ENCODE assay signal across 7 mouse cellular contexts in the genomic region with DNA sequence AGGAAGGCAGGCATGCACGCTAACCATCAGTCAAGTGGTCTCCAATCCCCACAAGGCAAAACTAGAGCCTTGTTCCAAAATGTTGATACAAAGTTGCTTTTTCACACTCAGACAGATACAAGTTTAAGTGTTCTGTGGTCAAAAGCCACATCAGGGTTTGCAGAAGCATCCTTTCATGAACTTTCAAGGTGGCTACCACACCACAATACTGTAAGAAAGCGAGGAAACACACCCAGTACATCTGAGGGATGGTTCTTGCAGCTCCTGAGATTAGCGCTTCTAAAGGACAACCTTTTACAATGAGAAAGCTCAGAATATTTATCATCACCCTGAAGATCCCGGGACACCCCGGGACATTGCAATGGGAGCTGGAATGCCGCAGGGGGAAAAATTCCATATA. TPM values are rescaled to one million over a fixed set of nuclear protein-coding genes. Genes with fewer than 3 reads are reported as not detected.
A peak's percentile ranks its signal among the peaks of the same experiment; 100 is the strongest.
DNase-seq lines count a peak whose midpoint lies in the region; ATAC-seq and TF ChIP-seq lines count a peak whose summit lies in the region.

No protein-coding gene starts in this region.

- H3K36me3 ChIP-seq in testis, adult 2 months (ENCODE audit: control insufficient read depth, insufficient read depth, low read length) = no peaks in the 10 kb centered on the region; the same call in 1 of the 2 replicates
- H3K36me3 ChIP-seq in forebrain, embryonic 11.5 days (ENCODE audit: control insufficient read depth, insufficient read depth, low read length) = no peaks in the 10 kb centered on the region
- no peaks in the 10 kb centered on the region for H3K36me3 ChIP-seq in liver, embryonic 13.5 days

- TF ChIP-seq CTCF in testis, adult 2 months (IDR thresholded peaks at IDR 0.05; ENCODE audit: control insufficient read depth, insufficient read depth, insufficient replicate concordance, low read depth, low read length) = no peak

- peak overlapping the region; percentile 97; the same call in 1 of the 2 replicates for H3K27ac ChIP-seq in testis, adult 2 months (ENCODE audit: control insufficient read depth, insufficient read depth, low read depth, low read length)
- H3K27ac ChIP-seq in forebrain, embryonic 11.5 days (ENCODE audit: low read depth, low read length) = no peak overlapping the region
- no peak overlapping the region for H3K27ac ChIP-seq in liver, embryonic 13.5 days

- ATAC-seq in forebrain, embryonic 11.5 days (replicated peaks; ENCODE audit: low FRiP score) = no peak
- no peak for ATAC-seq in liver, embryonic 13.5 days (ENCODE audit: low read depth)

- H3K4me2 ChIP-seq in forebrain, embryonic 11.5 days (ENCODE audit: low read depth, low read length, severe bottlenecking) = peak overlapping the region; percentile 77
- H3K4me2 ChIP-seq in liver, embryonic 13.5 days = peak overlapping the region; percentile 87

- no peak for DNase-seq in testis, postnatal 10 days (ENCODE audit: low spot score)
- no peak for DNase-seq in forebrain, embryonic 11.5 days (ENCODE audit: low spot score)
- DNase-seq in liver, embryonic 13.5 days = no peak
- no peak for DNase-seq in right cerebral cortex, adult 2 months (ENCODE audit: low spot score in 2 of 2)
- DNase-seq in right cerebral cortex, postnatal 25 days = no peak
- DNase-seq in ovary, postnatal 10 days (ENCODE audit: low spot score) = no peak

- H3K9me3 ChIP-seq in forebrain, embryonic 11.5 days (ENCODE audit: control insufficient read depth, low read length) = no peaks in the 10 kb centered on the region
- no peaks in the 10 kb centered on the region for H3K9me3 ChIP-seq in liver, embryonic 13.5 days (replicated peaks)

- H3K9ac ChIP-seq in forebrain, embryonic 11.5 days (ENCODE audit: low read length) = peak overlapping the region; percentile 99
- peak overlapping the region; percentile 93 for H3K9ac ChIP-seq in liver, embryonic 13.5 days

- H3K4me3 ChIP-seq in testis, adult 2 months (ENCODE audit: control insufficient read depth, low read depth, low read length) = peak overlapping the region; percentile 98
- H3K4me3 ChIP-seq in forebrain, embryonic 11.5 days (ENCODE audit: low read depth, low read length) = peak overlapping the region; percentile 96
- H3K4me3 ChIP-seq in liver, embryonic 13.5 days (replicated peaks) = peak overlapping the region; percentile 90

- 65% methylated on average over 6 of the region's 6 CpGs for WGBS in forebrain, embryonic 11.5 days
- WGBS in liver, embryonic 13.5 days (ENCODE audit: insufficient replicate concordance) = 59% methylated on average over 6 of the region's 6 CpGs

- H3K27me3 ChIP-seq in testis, adult 2 months (ENCODE audit: control insufficient read depth, insufficient read depth, low read length) = no peaks in the 10 kb centered on the region
- no peaks in the 10 kb centered on the region for H3K27me3 ChIP-seq in forebrain, embryonic 11.5 days (ENCODE audit: control insufficient read depth, insufficient read depth, low read length)
- peaks cover 4% of the 10 kb centered on the region; the same call in 1 of the 2 replicates for H3K27me3 ChIP-seq in liver, embryonic 13.5 days

- peaks cover 3% of the 10 kb centered on the region for H3K4me1 ChIP-seq in testis, adult 2 months (ENCODE audit: control insufficient read depth, insufficient read depth, low read length)
- peaks cover 7% of the 10 kb centered on the region; the same call in 1 of the 2 replicates for H3K4me1 ChIP-seq in forebrain, embryonic 11.5 days (replicated peaks; ENCODE audit: control insufficient read depth, insufficient read depth, low read length)
- H3K4me1 ChIP-seq in liver, embryonic 13.5 days (replicated peaks) = peaks cover 30% of the 10 kb centered on the region

- TF ChIP-seq POLR2A in testis, adult 2 months (IDR thresholded peaks at IDR 0.05; ENCODE audit: control insufficient read depth, low read depth, low read length) = no peak

RNA-seq across cellular contexts. Expression of a gene that starts 1.4 kb away (rescaled TPM):
- 37.0 and 40.3 TPM in 2 replicates for polyA plus RNA-seq in testis, adult 2 months (2012; rRNA removed)
- 113 and 114 TPM in 2 replicates for polyA plus RNA-seq in forebrain, embryonic 11.5 days (2014; fragmentation: Nextera tagmentation; extraction: Ambion mirVana)
- polyA plus RNA-seq in liver, embryonic 13.5 days (2015; fragmentation: Nextera tagmentation; extraction: Ambion mirVana) = 18.3 and 22.2 TPM in 2 replicates

RNA-seq across cellular contexts. Expression of a gene that starts 22.1 kb away (rescaled TPM):
- polyA plus RNA-seq in testis, adult 2 months (2012; rRNA removed) = 0.54 and 0.99 TPM in 2 replicates
- 3.9 and 4.2 TPM in 2 replicates for polyA plus RNA-seq in forebrain, embryonic 11.5 days (2014; fragmentation: Nextera tagmentation; extraction: Ambion mirVana)
- polyA plus RNA-seq in liver, embryonic 13.5 days (2015; fragmentation: Nextera tagmentation; extraction: Ambion mirVana) = 3.4 and 3.8 TPM in 2 replicates

RNA-seq across cellular contexts. Expression of a gene that starts 57.2 kb away (rescaled TPM):
- polyA plus RNA-seq in testis, adult 2 months (2012; rRNA removed) = 26.9 and 28.7 TPM in 2 replicates
- polyA plus RNA-seq in forebrain, embryonic 11.5 days (2014; fragmentation: Nextera tagmentation; extraction: Ambion mirVana) = not detected in 2 replicates
- polyA plus RNA-seq in liver, embryonic 13.5 days (2015; fragmentation: Nextera tagmentation; extraction: Ambion mirVana) = not detected in 2 replicates

Comparison
In these comparisons a context has a peak if more than half of its experiments do, and no peak if none do; other contexts are left out.
1. RNA of a gene that starts 57.2 kb away (polyA plus RNA-seq): 26.9 to 28.7 TPM in testis, adult 2 months; not detected in forebrain, embryonic 11.5 days and not detected in liver, embryonic 13.5 days; every median in the first group is over 10 times any median in the second.
2. Peak in every context shown above with its lines, with median percentiles within 50 percentile points of each other: H3K4me3 ChIP-seq.